7 mouse cellular contexts compared by ENCODE assay signal in genomic region chr9:45370616-45371336, GRCm38 (mm10). TPM values are rescaled to one million over a fixed set of nuclear protein-coding genes. Genes with fewer than 3 reads are reported as not detected.
DNase-seq lines count a peak whose midpoint lies in the region; ATAC-seq lines count a peak whose summit lies in the region.

No protein-coding gene starts in this region.

- peaks cover 36% of the 10 kb centered on the region for H3K27me3 ChIP-seq in liver, embryonic 11.5 days (replicated peaks; ENCODE audit: control insufficient read depth, insufficient read depth, low read length)
- peaks cover 22% of the 10 kb centered on the region for H3K27me3 ChIP-seq in forebrain, embryonic 10.5 days (ENCODE audit: poor library complexity, severe bottlenecking)
- H3K27me3 ChIP-seq in intestine, embryonic 15.5 days (replicated peaks), result peaks cover 5% of the 10 kb centered on the region; the same call in 1 of the 2 replicates
- H3K27me3 ChIP-seq in neural tube, embryonic 14.5 days (ENCODE audit: control insufficient read depth, insufficient read depth, low read length), result no peaks in the 10 kb centered on the region

- no peaks in the 10 kb centered on the region for H3K36me3 ChIP-seq in liver, embryonic 11.5 days (ENCODE audit: control insufficient read depth, insufficient read depth, low read length)
- H3K36me3 ChIP-seq in forebrain, embryonic 10.5 days (replicated peaks), result peaks cover 27% of the 10 kb centered on the region
- H3K36me3 ChIP-seq in intestine, embryonic 15.5 days, result no peaks in the 10 kb centered on the region
- H3K36me3 ChIP-seq in neural tube, embryonic 14.5 days (ENCODE audit: control insufficient read depth, insufficient read depth, low read length), result no peaks in the 10 kb centered on the region

- H3K9ac ChIP-seq in liver, embryonic 11.5 days (ENCODE audit: low read depth, low read length), result peak overlapping the region; percentile 15
- H3K9ac ChIP-seq in intestine, embryonic 15.5 days, result peak overlapping the region; percentile 50
- peak overlapping the region; percentile 70 for H3K9ac ChIP-seq in neural tube, embryonic 14.5 days (replicated peaks; ENCODE audit: low read depth, low read length)

- 12% methylated on average over 25 of the region's 25 CpGs for WGBS in liver, embryonic 11.5 days
- 3% methylated on average over 25 of the region's 25 CpGs for WGBS in forebrain, embryonic 10.5 days
- WGBS in intestine, embryonic 15.5 days, result 8% methylated on average over 25 of the region's 25 CpGs
- WGBS in neural tube, embryonic 14.5 days, result 1% methylated on average over 25 of the region's 25 CpGs

- peak; percentile 55 for DNase-seq in liver, embryonic 11.5 days (ENCODE audit: low spot score)
- no peak for DNase-seq in liver
- no peak for DNase-seq in forebrain, embryonic 10.5 days (ENCODE audit: extremely low spot score, low spot score)
- DNase-seq in layer of hippocampus, adult 11-12 months (ENCODE audit: low spot score), result no peak

- peak overlapping the region; percentile 34 for H3K4me3 ChIP-seq in liver, embryonic 11.5 days (ENCODE audit: low read depth, low read length)
- H3K4me3 ChIP-seq in forebrain, embryonic 10.5 days, result peak overlapping the region; percentile 69
- peak overlapping the region; percentile 55 for H3K4me3 ChIP-seq in intestine, embryonic 15.5 days (replicated peaks)
- H3K4me3 ChIP-seq in neural tube, embryonic 14.5 days (ENCODE audit: low read depth, low read length), result peak overlapping the region; percentile 66

- ATAC-seq in liver, embryonic 11.5 days (replicated peaks; ENCODE audit: low FRiP score), result no peak
- no peak for ATAC-seq in intestine, embryonic 15.5 days
- ATAC-seq in neural tube, embryonic 14.5 days (ENCODE audit: low read depth), result peak; percentile 19
- no peak for ATAC-seq in megakaryocyte progenitor cell, adult 5-6 weeks (replicated peaks; ENCODE audit: poor library complexity)

- no peaks in the 10 kb centered on the region for H3K4me1 ChIP-seq in liver, embryonic 11.5 days (replicated peaks; ENCODE audit: control insufficient read depth, insufficient read depth, low read length)
- peaks cover 48% of the 10 kb centered on the region for H3K4me1 ChIP-seq in forebrain, embryonic 10.5 days
- peaks cover 8% of the 10 kb centered on the region for H3K4me1 ChIP-seq in intestine, embryonic 15.5 days (replicated peaks)
- peaks cover 14% of the 10 kb centered on the region; the same call in 1 of the 2 replicates for H3K4me1 ChIP-seq in neural tube, embryonic 14.5 days (ENCODE audit: control insufficient read depth, insufficient read depth, low read length)

- peak overlapping the region; percentile 66 for H3K4me2 ChIP-seq in liver, embryonic 11.5 days
- peak overlapping the region; percentile 92 for H3K4me2 ChIP-seq in intestine, embryonic 15.5 days (replicated peaks)
- peak overlapping the region; percentile 79 for H3K4me2 ChIP-seq in neural tube, embryonic 14.5 days (ENCODE audit: low read depth, low read length)

- no peak overlapping the region for H3K27ac ChIP-seq in liver, embryonic 11.5 days (ENCODE audit: low read depth, low read length)
- peak overlapping the region; percentile 89 for H3K27ac ChIP-seq in forebrain, embryonic 10.5 days
- 0 out of 2 replicates have a peak overlapping the region, but pooled peaks have one; percentile 36 for H3K27ac ChIP-seq in intestine, embryonic 15.5 days
- peak overlapping the region; percentile 83 for H3K27ac ChIP-seq in neural tube, embryonic 14.5 days (ENCODE audit: low read depth, low read length)

- H3K9me3 ChIP-seq in liver, embryonic 11.5 days (ENCODE audit: control insufficient read depth, low read length), result no peaks in the 10 kb centered on the region
- H3K9me3 ChIP-seq in forebrain, embryonic 10.5 days, result no peaks in the 10 kb centered on the region
- H3K9me3 ChIP-seq in intestine, embryonic 15.5 days, result no peaks in the 10 kb centered on the region
- H3K9me3 ChIP-seq in neural tube, embryonic 14.5 days (ENCODE audit: control insufficient read depth, low read length), result no peaks in the 10 kb centered on the region

RNA-seq across cellular contexts. Expression of gene Fxyd6, which starts 0.8 kb away (rescaled TPM):
- 14.0 and 14.2 TPM in 2 replicates for polyA plus RNA-seq in liver, embryonic 11.5 days (2014; fragmentation: Nextera tagmentation; extraction: Ambion mirVana)
- polyA plus RNA-seq in forebrain, embryonic 10.5 days (2016; fragmentation: Nextera tagmentation; extraction: Ambion mirVana), result 159 and 161 TPM in 2 replicates
- 76.5 and 77.2 TPM in 2 replicates for polyA plus RNA-seq in intestine, embryonic 15.5 days (2015; fragmentation: Nextera tagmentation; extraction: Ambion mirVana)
- 257 and 341 TPM in 2 replicates for polyA plus RNA-seq in neural tube, embryonic 14.5 days (2014; fragmentation: Nextera tagmentation; extraction: Ambion mirVana)
- total RNA-seq in megakaryocyte progenitor cell, adult 5-6 weeks (2015), result not detected in 2 replicates
- total RNA-seq in megakaryocyte progenitor cell, adult 5-6 weeks (2017), result 0.07 TPM in 1 of 2 replicates, not detected in the other

RNA-seq across cellular contexts. Expression of gene Fxyd2, which starts 28.7 kb away (rescaled TPM):
- polyA plus RNA-seq in liver, embryonic 11.5 days (2014; fragmentation: Nextera tagmentation; extraction: Ambion mirVana), result 2.2 and 2.4 TPM in 2 replicates
- 0.55 and 1.2 TPM in 2 replicates for polyA plus RNA-seq in forebrain, embryonic 10.5 days (2016; fragmentation: Nextera tagmentation; extraction: Ambion mirVana)
- 2.6 and 3.0 TPM in 2 replicates for polyA plus RNA-seq in intestine, embryonic 15.5 days (2015; fragmentation: Nextera tagmentation; extraction: Ambion mirVana)
- 9.6 and 9.9 TPM in 2 replicates for polyA plus RNA-seq in neural tube, embryonic 14.5 days (2014; fragmentation: Nextera tagmentation; extraction: Ambion mirVana)
- total RNA-seq in megakaryocyte progenitor cell, adult 5-6 weeks (2015), result 0.78 and 0.79 TPM in 2 replicates
- 2.9 TPM in 1 of 2 replicates, not detected in the other for total RNA-seq in megakaryocyte progenitor cell, adult 5-6 weeks (2017)

RNA-seq across cellular contexts. Expression of gene Tmprss13, which starts 51.9 kb away (rescaled TPM):
- polyA plus RNA-seq in liver, embryonic 11.5 days (2014; fragmentation: Nextera tagmentation; extraction: Ambion mirVana), result 0.08 TPM in 1 of 2 replicates, not detected in the other
- polyA plus RNA-seq in forebrain, embryonic 10.5 days (2016; fragmentation: Nextera tagmentation; extraction: Ambion mirVana), result 0.12 TPM in 1 of 2 replicates, not detected in the other
- 0.36 and 0.40 TPM in 2 replicates for polyA plus RNA-seq in intestine, embryonic 15.5 days (2015; fragmentation: Nextera tagmentation; extraction: Ambion mirVana)
- 0.05 TPM in 1 of 2 replicates, not detected in the other for polyA plus RNA-seq in neural tube, embryonic 14.5 days (2014; fragmentation: Nextera tagmentation; extraction: Ambion mirVana)
- total RNA-seq in megakaryocyte progenitor cell, adult 5-6 weeks (2015), result not detected in 2 replicates
- total RNA-seq in megakaryocyte progenitor cell, adult 5-6 weeks (2017), result not detected in 2 replicates

RNA-seq across cellular contexts. Expression of gene Dscaml1, which starts 55.7 kb away (rescaled TPM):
- 0.08 and 0.27 TPM in 2 replicates for polyA plus RNA-seq in liver, embryonic 11.5 days (2014; fragmentation: Nextera tagmentation; extraction: Ambion mirVana)
- polyA plus RNA-seq in forebrain, embryonic 10.5 days (2016; fragmentation: Nextera tagmentation; extraction: Ambion mirVana), result 0.28 and 0.79 TPM in 2 replicates
- 0.38 and 0.44 TPM in 2 replicates for polyA plus RNA-seq in intestine, embryonic 15.5 days (2015; fragmentation: Nextera tagmentation; extraction: Ambion mirVana)
- polyA plus RNA-seq in neural tube, embryonic 14.5 days (2014; fragmentation: Nextera tagmentation; extraction: Ambion mirVana), result 18.3 and 24.3 TPM in 2 replicates
- total RNA-seq in megakaryocyte progenitor cell, adult 5-6 weeks (2015), result not detected in 2 replicates
- total RNA-seq in megakaryocyte progenitor cell, adult 5-6 weeks (2017), result not detected in 2 replicates

Comparison
In these comparisons a context has a peak if more than half of its experiments do, and no peak if none do; other contexts are left out.
1. H3K9ac ChIP-seq: peak in every context shown above with its lines; median percentile 70 in neural tube, embryonic 14.5 days; 50 in intestine, embryonic 15.5 days; 15 in liver, embryonic 11.5 days.